Mouse (Mus musculus) spleen, adult 2 months (tissue): Measurements from ENCODE around the gene Wdr35. TPM values are rescaled to one million over a fixed set of nuclear protein-coding genes. Genes with fewer than 3 reads are reported as not detected.

ENCODE experiments used
- DNase-seq, 2 experiments: peaks; one replicate each; pipeline versions ENCODE4 v3.0.0 to v3.0.0-alpha.2; 2012 to 2021; ENCODE audit warnings: low spot score in 2 of 2, low read depth in 1 of 2
- H3K27ac ChIP-seq: fragments of 200-500 bp; 2 replicates; pipeline ENCODE4 v1.5.1; 2012; ENCODE audit warnings: low read length, inconsistent platforms; ENCODE audit not compliant: insufficient read depth
- H3K27me3 ChIP-seq: fragments of 200-500 bp; 2 replicates; pipeline ENCODE4 v1.6.1; 2012; ENCODE audit warnings: mild to moderate bottlenecking, moderate library complexity, low read length, inconsistent platforms; ENCODE audit not compliant: control insufficient read depth, insufficient read depth
- H3K36me3 ChIP-seq: fragments of 200-500 bp; 2 replicates; pipeline ENCODE4 v1.6.1; 2012; ENCODE audit warnings: mild to moderate bottlenecking, low read length, inconsistent platforms; ENCODE audit not compliant: control insufficient read depth, insufficient read depth
- H3K4me1 ChIP-seq: fragments of 200-500 bp; 2 replicates; pipeline ENCODE4 v1.6.1; 2011; ENCODE audit warnings: inconsistent platforms; ENCODE audit not compliant: control insufficient read depth, insufficient read depth, insufficient read length
- H3K4me3 ChIP-seq: fragments of 200-500 bp; 2 replicates; pipeline ENCODE4 v1.5.1; 2011; ENCODE audit warnings: mild to moderate bottlenecking, inconsistent platforms; ENCODE audit not compliant: insufficient read depth, insufficient read length; ENCODE audit errors: extremely low read depth
- CTCF ChIP-seq: fragments of 200-500 bp; IDR thresholded peaks from 2 replicates; pipeline ENCODE4 v1.5.1; 2011; ENCODE audit warnings: mild to moderate bottlenecking, inconsistent platforms; ENCODE audit not compliant: insufficient read depth, insufficient read length, insufficient replicate concordance; ENCODE audit errors: extremely low read depth
- POLR2A ChIP-seq: fragments of 200-500 bp; IDR thresholded peaks from 2 replicates; pipeline ENCODE4 v1.6.1; 2011; ENCODE audit warnings: low read depth, low read length, inconsistent platforms
- WGBS: fragments of 180-500 bp; shearing (Covaris S2); methylation state at CpG from one replicate; pipeline ENCODE4 v1.1.7; 2018; 5-methylcytosine and 5-hydroxymethylcytosine counted together
- polyA plus RNA-seq: library from polyadenylated mRNA; depleted of rRNA; stranded (reverse); fragments of >200 nt; gene quantifications from 2 replicates; pipeline ENCODE4 v1.2.3, GENCODE M21; 2012

The Wdr35 gene
- polyA plus RNA-seq, 1 experiment, result 0.36 TPM

GRCm38 (mm10) chr12:9036409-9036808 lies 62.7 kb downstream of the Wdr35 start:
- H3K4me1 ChIP-seq, result 0 out of 2 replicates have a peak, but pooled peaks cover 3% of the 10 kb centered on the region
- no peak for DNase-seq
- TF ChIP-seq POLR2A (no peak), CTCF (no peak)

GRCm38 (mm10) chr12:9040177-9040576 lies 66.5 kb downstream of the Wdr35 start:
- peaks cover 10% of the 10 kb centered on the region; the same call in 1 of the 2 replicates for H3K36me3 ChIP-seq
- no peak overlapping the region for H3K4me3 ChIP-seq
- WGBS, result 46% methylated on average over 5 of the region's 5 CpGs
- DNase-seq, result no peak
- no peak for TF ChIP-seq POLR2A
- TF ChIP-seq CTCF, result no peak
- no peak overlapping the region for H3K27ac ChIP-seq
- no peaks in the 10 kb centered on the region for H3K27me3 ChIP-seq
- 0 out of 2 replicates have a peak, but pooled peaks cover 2% of the 10 kb centered on the region for H3K4me1 ChIP-seq

More at GRCm38 (mm10) chr12:9036409-9036808, 62.7 kb downstream of the Wdr35 start:
- Histone ChIP-seq H3K4me3 (no peak overlapping the region), H3K27ac (no peak overlapping the region), H3K36me3 (peaks cover 6% of the 10 kb centered on the region; the same call in 1 of the 2 replicates), H3K27me3 (no peaks in the 10 kb centered on the region)
- WGBS, result 93% methylated on average over 9 of the region's 9 CpGs

GRCm38 (mm10) chr12:9040686-9041085 lies 67.0 kb downstream of the Wdr35 start:
- 79% methylated on average over 7 of the region's 7 CpGs for WGBS
- Histone ChIP-seq H3K4me3 (no peak overlapping the region), H3K27ac (no peak overlapping the region), H3K27me3 (no peaks in the 10 kb centered on the region), H3K4me1 (0 out of 2 replicates have a peak, but pooled peaks cover 2% of the 10 kb centered on the region), H3K36me3 (peaks cover 10% of the 10 kb centered on the region; the same call in 1 of the 2 replicates)
- DNase-seq, result no peak
- TF ChIP-seq CTCF, result no peak
- no peak for TF ChIP-seq POLR2A

GRCm38 (mm10) chr12:9042316-9042715 lies 68.6 kb downstream of the Wdr35 start:
- no peak for DNase-seq
- WGBS, result 91% methylated on average over 5 of the region's 5 CpGs
- peaks cover 8% of the 10 kb centered on the region; the same call in 1 of the 2 replicates for H3K36me3 ChIP-seq
- TF ChIP-seq POLR2A (no peak), CTCF (no peak)
- H3K27me3 ChIP-seq, result no peaks in the 10 kb centered on the region
- H3K4me1 ChIP-seq, result 0 out of 2 replicates have a peak, but pooled peaks cover 2% of the 10 kb centered on the region
- H3K27ac ChIP-seq, result no peak overlapping the region
- no peak overlapping the region for H3K4me3 ChIP-seq

GRCm38 (mm10) chr12:9042759-9043158 lies 69.1 kb downstream of the Wdr35 start:
- Histone ChIP-seq H3K4me1 (0 out of 2 replicates have a peak, but pooled peaks cover 2% of the 10 kb centered on the region), H3K27ac (no peak overlapping the region), H3K4me3 (no peak overlapping the region), H3K36me3 (peaks cover 8% of the 10 kb centered on the region; the same call in 1 of the 2 replicates), H3K27me3 (no peaks in the 10 kb centered on the region)
- no peak for DNase-seq
- no peak for TF ChIP-seq POLR2A
- no peak for TF ChIP-seq CTCF
- 90% methylated on average over 3 of the region's 3 CpGs for WGBS

GRCm38 (mm10) chr12:9044666-9045065 lies 71.0 kb downstream of the Wdr35 start:
- no peak for DNase-seq
- Histone ChIP-seq H3K27ac (no peak overlapping the region), H3K36me3 (peaks cover 6% of the 10 kb centered on the region; the same call in 1 of the 2 replicates), H3K27me3 (no peaks in the 10 kb centered on the region), H3K4me3 (no peak overlapping the region), H3K4me1 (0 out of 2 replicates have a peak, but pooled peaks cover 2% of the 10 kb centered on the region)
- WGBS, result 92% methylated on average over 7 of the region's 7 CpGs
- TF ChIP-seq POLR2A (no peak), CTCF (no peak)

GRCm38 (mm10) chr12:9046674-9047073 lies 73.0 kb downstream of the Wdr35 start:
- WGBS, result 86% methylated on average over 4 of the region's 4 CpGs
- H3K36me3 ChIP-seq, result peaks cover 4% of the 10 kb centered on the region; the same call in 1 of the 2 replicates
- TF ChIP-seq POLR2A (no peak), CTCF (no peak)
- no peaks in the 10 kb centered on the region for H3K27me3 ChIP-seq
- H3K27ac ChIP-seq, result no peak overlapping the region
- H3K4me3 ChIP-seq, result no peak overlapping the region
- H3K4me1 ChIP-seq, result no peaks in the 10 kb centered on the region
- no peak for DNase-seq
